Mouse (Mus musculus): ENCODE results near the gene Abcc4.

DNA sequence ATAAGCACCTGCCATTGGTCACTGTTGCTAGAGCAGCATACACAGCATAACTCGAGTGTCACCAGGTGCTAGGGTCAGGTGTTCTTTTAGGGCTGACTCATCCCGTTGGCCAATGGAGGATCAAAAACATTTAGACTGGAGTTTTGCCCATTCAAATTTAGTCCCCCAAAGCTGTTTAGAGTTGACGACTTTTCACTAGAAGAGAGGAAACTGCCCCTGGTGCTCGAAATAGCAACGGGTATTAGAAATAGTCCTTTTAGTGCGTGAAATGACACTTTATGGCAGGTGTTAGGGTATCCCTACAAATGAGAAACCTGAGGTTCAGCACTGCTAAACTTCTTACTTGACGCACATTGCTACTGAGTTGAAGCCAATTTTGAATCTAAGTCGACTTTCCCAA lies 265.9 kb downstream of the Abcc4 start:
- no peak for TF ChIP-seq CTCF (IDR thresholded peaks at IDR 0.05; ENCODE audit: low read depth, low read length)
- TF ChIP-seq POLR2AphosphoS5 (IDR thresholded peaks at IDR 0.05; ENCODE audit: insufficient replicate concordance, low read depth, low read length), result no peak
- TF ChIP-seq GATA1 (IDR thresholded peaks at IDR 0.05; ENCODE audit: borderline replicate concordance, low read length), result no peak
- TF ChIP-seq TAL1 (conservative IDR thresholded peaks at IDR 0.05; ENCODE audit: low read depth, low read length), result no peak
